Mouse (Mus musculus): ENCODE measurements around the gene BC024978.

- TF ChIP-seq CTCF (IDR thresholded peaks at IDR 0.05; ENCODE audit: insufficient read depth, low read length), result peak; percentile 92
- TF ChIP-seq POLR2A (IDR thresholded peaks at IDR 0.05; ENCODE audit: borderline replicate concordance, extremely low read depth, low read depth, low read length), result peak; percentile 50; the same call in 1 of the 2 replicates
Observed at GRCm38 (mm10) chr7:27159882-27160281, 35.7 kb upstream of the BC024978 start.
